Mouse (Mus musculus): Measurements from ENCODE around the gene Pdgfc.

Pdgfc gene

DNA sequence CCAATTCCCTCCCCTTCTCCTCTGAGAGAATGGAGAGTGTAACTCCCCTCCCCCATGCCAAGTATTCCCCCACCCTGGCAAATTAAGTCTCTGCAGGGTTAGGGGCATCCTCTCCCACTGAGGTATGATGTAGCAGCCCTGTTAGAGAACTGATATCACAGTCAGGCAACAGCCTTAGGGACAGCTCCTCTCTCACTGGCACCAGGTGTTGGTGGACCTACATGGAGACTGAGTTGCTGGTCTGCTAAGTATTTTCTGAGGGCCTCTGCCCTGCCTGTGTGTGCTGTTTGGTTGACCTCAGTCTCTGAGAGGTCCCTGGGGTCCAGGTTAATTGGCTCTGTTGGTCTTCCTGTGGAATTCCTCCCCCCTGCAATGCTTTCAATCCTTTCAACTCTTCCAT, 114.0 kb downstream of the Pdgfc start:
- no peak for DNase-seq (ENCODE audit: low read depth, low spot score)

DNA sequence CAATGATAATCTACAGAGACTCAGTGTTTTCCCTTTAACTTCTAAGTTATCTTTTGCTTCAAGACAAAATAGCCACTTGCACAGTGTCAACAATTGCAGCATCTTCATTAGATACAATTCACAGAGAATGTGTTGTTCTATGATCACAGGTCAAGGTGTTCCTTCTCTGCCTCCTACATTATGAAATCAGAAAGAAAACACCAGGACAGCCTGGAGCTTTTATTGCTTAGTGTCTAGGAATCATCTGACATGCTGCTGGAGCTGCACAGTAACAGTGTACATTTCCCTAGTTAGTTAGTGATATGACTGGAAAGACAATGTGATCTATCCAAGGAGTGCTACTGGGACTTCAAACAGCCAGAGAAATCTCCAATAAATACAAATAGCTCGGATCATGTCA, 118.2 kb downstream of the Pdgfc start:
- DNase-seq (ENCODE audit: low read depth, low spot score), result peak; percentile 5

DNA sequence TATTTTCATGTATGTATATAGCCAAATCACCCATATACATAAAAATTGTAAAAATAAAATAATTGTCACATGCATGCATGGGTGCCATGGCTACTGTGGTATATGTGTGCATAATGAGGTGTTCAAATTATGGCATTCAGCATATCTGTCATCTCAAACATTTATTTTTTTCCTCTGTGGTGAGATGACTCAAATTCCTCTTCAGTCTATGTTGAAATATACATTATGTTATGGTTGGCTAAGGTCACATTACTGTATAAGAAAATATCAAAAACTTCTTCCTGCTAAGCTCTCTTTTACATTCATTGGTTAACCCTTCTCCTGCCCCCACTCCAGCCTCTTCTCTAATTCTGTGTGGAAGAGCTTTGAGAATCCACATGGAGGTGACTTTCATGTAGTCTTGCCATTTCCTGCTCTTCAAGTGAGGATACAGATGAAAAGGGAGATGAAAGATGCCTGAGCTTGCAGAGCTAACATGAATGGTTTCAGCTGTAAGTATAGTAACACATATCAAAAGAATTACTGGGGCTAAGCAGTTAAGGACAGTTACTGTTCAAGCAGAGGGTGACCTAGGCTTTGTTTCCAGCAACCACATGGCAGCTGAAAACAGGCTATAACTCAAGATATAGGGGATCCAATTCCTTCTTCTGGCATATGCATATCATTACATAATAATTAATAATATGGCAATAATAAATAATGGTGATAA, 124.4 kb downstream of the Pdgfc start:
- DNase-seq (ENCODE audit: low read depth, low spot score), result no peak

DNA sequence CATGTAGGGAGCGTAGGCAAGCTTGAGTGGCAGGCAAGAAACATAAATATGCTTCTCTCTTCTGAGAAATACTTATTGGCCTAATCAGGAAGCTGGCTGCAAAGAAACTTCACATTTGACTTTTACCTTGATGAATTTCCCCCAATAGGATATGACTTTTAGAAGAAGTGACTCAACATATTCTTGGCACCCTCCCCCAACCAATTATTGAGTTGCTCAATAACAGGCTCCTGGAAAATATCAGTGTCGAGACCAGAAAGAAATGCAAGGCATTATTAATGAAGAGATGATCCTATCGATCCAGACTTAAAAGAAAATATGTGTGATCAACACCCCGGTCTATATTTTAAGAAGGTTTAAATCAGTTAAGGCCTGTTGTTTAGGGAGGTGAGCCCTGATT, 125.9 kb downstream of the Pdgfc start:
- DNase-seq (ENCODE audit: low read depth, low spot score), result no peak

DNA sequence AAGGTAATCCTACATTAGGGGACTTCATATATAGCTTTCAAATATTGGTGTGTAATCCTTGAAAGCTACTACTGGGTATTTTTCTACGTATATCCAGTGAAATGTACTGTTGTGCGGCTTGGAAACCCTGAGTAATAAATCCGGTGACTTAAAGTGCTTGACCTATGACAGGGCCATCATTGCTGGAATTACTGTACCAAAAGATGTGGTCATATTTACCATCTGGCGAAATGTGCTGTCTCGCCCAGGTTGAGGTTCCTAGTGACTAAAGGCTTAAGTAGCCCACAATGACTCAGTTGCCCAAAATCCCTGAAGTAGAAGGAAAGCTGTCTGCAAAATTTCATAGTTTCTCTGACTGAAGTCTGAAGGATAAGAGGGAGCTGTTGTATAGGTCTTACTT, 127.9 kb downstream of the Pdgfc start:
- DNase-seq (ENCODE audit: low read depth, low spot score), result no peak

DNA sequence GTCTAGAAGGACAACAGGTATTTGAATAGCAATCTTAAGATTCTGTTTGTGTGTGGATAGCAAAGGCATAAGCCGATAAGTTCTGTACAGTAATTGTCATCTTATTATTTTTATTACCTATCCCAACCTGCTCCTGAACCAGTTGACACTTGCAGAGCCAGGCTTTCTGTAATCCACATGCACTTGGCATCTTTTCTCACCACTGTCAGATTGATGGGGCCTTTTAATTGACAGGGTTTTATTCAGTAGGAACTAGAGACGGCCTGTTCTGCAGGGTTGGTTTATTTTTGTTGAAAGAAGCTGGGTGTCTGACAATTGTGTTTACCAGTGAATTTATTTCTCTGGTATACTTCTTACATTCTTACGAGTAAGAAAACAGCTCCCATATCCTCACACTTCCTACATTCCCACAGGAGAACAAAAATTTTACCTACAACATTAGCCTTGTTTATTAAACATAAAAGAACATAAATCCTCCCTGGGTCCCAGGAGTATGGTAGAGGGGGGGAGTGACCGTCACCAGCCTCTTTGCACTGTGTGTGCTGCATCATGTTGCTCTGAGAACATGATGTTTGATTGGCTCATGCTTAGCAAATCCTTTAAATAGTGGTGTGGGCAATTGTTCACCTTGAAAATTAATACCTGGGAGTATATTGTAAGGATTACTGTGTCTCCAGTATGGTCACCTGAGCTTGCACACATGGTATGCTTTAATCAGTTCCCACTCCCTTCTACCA, 134.0 kb downstream of the Pdgfc start:
- no peak for DNase-seq (ENCODE audit: low read depth, low spot score)

DNA sequence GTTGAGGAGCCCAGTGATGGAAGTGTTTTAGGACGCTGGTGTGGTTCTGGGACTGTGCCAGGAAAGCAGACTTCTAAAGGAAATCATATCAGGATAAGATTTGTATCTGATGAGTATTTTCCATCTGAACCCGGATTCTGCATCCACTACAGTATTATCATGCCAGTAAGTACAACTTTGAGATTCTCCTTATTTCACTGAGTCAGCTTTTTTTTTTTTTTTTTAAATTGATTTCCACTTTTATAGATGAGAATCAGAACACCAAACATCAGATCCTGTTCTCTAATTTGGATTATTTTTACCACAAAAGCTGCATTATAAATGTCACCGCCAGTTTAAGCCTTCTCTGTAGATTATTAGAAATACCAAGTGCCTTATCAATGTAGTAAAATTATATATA, 138.6 kb downstream of the Pdgfc start:
- DNase-seq (ENCODE audit: low read depth, low spot score), result no peak

DNA sequence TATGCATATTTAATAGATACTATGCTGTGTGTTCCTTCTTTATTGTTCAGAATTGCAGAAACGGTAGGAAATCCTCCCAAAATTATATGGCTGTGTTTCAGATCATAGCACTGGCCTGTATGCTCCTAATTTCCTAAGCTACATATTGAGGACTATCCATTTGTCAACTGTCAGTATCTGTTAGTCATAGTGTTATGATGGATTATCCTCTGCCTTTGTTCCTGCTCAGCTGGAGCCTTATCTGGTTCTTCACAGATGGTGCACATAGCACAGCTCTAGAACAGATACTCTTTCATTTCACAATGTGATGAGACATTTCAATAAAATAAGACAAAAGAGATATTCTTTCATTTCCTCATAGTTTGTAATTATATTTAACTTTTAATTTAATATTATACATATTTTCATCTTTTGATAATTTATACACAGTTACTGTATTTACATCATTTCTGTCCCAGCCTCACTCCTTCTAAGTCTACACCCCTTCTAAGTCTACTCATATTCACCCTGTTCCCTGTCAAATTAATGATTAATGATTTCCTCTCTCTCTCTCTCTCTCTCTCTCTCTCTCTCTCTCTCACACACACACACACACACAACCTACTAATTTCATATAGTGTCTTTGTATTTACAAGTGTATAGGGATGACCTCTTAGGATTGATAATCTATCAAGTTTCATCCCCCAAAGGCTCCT, 145.2 kb downstream of the Pdgfc start:
- peak; percentile 21 for DNase-seq (ENCODE audit: low read depth, low spot score)

DNA sequence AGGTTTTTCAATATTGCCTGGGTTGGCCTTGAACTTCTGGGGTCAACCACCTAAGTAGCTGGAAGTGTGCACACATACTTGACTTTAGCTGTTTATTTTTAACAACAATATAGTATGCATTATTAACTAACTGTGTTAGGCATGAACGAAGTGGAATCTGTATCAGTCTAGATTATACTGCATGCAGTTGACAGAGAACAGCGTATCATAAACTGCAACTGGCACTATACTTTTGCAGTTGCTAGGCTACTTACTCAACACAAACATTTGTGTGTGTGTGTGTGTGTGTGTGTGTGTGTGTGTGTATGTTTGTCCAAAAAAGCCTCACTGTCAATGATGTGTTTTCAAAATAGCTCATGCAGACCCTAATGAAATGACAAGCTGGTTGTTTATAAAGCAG, 160.7 kb downstream of the Pdgfc start:
- DNase-seq (ENCODE audit: low read depth, low spot score), result no peak

DNA sequence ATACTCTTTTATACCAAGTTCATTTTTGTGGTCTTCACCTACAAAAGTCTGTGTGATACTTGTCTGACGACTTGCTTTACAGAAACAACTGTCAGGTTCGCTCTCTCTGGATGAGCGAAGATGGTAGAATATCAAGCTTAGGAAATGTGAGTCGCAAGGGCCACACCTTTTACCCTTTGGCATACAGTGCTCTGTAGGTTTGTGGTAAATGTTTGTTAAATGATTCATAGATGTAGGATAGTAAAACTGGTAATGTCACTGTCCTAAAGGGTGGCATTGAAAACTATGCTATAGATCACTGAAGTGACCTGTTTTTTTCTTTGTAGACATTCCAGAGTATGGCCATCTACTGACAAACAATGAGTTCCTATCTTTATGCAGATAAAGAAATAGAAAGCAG, 161.4 kb downstream of the Pdgfc start:
- DNase-seq (ENCODE audit: low read depth, low spot score), result no peak

DNA sequence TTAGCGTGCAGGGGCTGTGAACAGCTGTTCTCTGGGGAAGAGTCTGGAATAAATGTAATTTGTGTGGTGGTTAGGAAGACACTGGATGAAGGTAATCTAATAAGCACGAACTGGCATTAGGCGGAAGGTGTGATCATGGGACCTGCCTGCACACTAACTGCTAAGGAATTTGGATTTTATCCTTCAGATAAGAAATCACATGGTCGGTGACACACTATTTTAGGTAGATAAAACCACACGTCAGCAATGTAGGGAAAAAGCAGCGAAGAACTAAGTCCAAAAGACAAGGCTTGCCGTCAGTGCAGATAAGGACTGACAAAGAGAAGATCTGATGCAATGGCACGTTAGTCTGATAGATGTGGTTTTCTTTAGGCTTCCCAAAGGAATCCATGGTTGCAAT, 164.4 kb downstream of the Pdgfc start:
- no peak for DNase-seq (ENCODE audit: low read depth, low spot score)

DNA sequence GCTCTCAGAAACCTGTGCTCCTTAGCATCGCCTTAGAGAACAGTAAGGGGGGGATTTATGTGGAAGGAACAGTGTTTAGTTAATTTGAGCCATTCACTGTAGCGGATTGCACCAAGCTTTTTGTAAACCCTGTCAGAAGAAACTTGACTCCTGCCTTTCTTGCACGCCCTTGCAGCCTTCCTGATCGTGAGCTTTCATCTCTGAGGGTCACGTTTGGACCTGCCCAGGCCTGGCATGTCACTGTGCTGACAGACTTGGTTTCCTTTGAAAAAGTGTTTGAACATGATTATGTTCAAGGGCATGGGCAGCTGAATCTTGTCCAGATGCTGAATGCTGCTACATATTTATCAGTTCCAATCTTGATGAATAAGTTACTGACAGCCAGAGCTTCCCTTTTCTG, 169.0 kb downstream of the Pdgfc start:
- no peak for DNase-seq (ENCODE audit: low read depth, low spot score)

DNA sequence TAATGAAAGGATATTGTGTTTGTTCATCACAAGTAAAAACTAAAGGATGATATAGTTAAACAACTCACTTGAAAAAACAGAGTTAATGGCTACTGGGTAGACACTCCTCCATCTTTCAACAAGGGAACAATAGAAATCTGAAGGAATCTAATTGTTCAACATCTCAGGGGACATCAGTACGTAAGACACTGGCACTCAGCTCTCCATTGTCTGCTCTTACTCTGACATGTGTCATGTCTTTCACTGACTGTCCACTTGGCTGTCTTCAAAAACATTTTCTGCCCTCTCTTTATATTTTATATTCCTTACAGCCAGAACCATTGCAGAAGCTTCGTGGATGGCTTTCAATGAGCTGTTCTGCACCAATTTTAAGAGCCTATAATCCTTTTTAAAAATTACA, 172.0 kb downstream of the Pdgfc start:
- DNase-seq (ENCODE audit: low read depth, low spot score), result peak; percentile 53

DNA sequence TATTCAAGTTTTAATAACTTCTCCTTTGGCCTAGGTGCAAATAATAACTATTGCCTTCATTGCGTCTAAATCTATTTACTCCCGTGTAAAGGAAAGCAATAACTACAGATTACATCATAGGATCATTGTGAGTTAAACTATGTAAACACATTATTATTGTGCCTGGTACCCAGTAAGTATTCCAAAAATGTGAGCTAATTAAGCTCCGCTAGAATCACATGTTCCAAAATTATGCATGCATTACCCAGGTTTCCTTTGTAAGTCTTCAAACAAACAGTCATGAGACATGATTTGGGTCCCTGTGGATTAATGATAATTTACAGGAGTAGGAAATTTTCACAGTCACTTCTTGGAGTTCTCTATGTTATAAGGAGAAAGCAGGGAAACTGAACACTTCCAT, 174.9 kb downstream of the Pdgfc start:
- DNase-seq (ENCODE audit: low read depth, low spot score), result no peak

DNA sequence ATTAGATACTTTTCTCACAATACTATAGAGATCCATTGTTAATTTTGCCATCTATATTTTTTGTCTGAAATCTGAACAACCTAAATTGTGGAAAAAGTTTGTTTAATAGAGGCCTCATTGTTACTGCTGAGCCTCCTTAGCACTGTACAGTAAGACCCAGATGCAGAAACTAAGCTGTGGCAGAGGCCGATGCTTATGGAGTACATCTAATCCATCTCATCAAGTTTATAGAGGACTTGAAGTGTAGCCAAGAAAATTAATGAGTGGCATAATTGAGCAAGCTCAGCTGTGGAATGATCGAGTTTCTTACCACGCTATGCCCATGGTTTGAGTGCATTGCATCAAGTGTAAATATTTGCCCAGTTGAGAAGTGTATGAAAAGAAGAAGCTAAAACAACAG, 175.4 kb downstream of the Pdgfc start:
- no peak for DNase-seq (ENCODE audit: low read depth, low spot score)

DNA sequence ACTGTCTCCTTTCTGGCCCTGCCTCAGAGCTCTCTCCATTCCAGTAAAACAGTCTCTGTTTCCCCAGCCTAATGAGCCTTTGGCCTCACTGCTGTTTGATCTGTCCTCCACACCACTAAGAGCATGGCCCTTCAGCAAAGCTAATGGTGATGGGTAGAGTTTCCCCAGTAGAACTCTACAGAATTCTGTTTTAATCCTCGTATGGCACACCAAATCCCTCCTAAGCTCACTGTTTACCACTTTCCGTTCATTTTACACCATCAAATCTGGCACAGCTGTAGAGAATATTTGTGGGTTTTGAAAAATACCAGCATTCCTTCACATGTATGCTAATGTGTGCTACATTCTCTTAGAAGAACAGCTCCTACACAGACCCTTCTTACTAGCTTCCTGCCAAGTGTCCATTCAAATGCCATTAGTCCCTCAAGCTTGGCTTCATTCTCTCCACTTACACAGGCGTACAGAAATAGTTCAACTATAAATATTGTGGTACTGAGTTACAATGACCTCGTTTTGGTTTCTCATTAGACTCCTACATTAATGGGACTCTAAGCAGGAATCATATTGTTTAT, 179.4 kb downstream of the Pdgfc start:
- DNase-seq (ENCODE audit: low read depth, low spot score), result no peak

DNA sequence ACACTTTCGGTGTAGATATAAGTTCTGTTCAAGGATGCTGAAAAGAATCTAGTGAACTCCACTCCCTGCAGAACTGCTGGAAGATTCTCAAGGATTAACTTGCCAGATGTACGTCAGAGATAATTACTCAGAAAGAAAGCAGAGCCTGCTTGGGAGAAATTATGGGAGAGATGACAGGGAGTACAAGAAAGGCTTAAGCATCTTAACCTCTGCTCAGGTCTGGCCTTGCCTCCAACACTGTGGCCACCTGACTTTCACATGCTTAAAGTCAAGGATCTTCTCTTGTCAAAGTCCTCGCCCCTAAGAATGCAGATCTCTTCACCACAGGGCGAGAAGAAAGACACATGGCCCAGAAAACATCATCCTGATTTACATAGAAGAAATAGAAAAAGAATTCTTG, 185.5 kb downstream of the Pdgfc start:
- no peak for DNase-seq (ENCODE audit: low read depth, low spot score)

DNA sequence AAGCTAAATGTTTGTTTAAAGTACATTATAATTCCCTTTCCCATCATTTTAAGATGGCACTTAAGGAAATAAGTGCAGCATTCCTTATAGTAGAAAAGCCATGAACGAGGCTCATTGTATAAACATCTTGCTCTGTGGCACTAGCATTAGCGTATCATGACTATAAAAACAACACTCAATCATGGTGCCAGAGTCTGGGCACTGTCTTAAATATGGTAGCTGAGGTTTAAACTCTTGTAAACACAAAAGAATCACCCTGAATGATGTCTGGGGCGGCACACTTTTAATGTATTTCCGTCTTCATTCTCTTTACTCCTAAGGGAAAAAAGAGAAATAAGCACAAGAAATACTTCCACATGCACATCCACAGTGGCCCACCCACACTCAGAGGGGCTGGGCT, 192.1 kb downstream of the Pdgfc start:
- no peak for DNase-seq (ENCODE audit: low read depth, low spot score)

DNA sequence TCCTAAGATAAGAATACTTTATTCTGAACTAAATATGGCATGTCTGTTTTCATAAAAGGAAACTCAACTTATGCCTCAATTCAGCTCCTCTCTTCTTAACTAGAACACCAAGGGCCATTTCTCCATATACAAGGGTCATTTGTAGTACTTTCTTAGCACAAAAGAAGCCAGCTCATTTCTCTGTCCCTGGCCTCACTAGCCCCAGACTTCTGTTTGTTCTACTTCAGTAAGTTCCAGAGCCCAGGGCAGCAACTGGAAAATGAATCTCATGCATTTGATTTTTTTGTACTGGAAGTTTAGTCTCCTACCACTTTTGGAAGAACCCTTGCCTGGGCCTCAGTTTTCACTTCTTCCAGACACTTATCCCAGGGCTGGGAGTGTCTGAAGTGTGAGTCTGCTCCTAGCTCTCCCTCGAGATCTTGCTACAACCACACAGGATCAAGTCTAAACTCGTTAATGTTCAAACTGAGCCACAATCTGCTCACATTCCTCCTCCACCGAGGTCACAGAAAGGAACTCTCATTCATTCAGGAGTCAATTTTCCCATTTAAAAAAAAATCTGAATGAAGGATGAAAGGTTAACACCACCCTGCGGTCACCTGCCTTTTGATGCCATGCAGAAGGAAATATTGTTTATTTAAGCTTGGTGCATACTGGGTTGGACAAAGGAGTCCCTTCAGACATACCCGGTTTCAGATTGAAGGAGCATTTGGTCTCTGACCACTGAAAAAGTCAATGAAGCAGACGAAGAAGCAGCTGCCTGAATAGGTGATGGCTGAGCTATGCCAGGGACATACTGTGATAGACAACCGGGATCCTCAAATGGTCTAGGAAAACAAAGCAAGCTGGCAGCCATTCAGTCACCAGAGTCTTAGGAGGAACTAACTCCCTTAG, 206.7 kb downstream of the Pdgfc start:
- DNase-seq (ENCODE audit: low read depth, low spot score), result no peak

DNA sequence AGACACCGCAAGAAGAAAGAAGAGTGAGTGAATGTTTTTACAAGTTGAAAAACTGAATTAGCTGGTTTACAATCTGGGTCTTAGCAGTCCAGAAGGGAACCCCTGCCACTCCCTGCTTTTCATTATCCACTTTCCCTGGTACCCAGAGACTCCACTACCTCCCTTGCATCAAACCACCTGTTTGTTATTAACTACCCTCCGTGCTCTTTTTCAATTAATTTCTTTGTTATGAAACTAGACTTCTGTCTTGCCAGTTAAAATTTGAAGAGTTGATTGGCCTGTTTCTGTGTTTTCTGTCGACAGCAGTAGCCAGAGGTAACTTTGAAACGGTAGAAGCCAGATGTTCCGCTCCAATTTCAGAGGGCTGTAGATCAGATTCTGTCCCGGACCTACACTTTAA, 207.4 kb downstream of the Pdgfc start:
- DNase-seq (ENCODE audit: low read depth, low spot score), result no peak

DNA sequence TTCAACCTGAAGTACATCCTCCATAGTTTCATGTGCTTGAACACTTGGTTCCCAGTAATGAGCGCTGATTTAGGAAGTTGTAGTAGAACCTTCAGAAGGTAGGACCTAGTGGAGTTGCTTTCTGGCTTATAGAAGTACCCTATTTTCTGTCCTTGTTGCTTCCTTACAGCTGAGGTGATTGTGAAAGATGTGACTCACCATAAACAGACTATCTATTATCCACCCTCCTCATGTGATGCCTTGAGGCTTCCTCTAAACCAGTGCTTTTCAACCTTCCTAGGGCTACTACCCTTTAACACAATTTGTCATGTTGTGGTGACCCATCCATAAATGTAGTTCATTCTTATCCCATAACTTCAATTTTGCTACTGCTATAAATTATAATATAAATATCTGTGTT, 226.6 kb downstream of the Pdgfc start:
- no peak for DNase-seq (ENCODE audit: low read depth, low spot score)

Data from brain, adult 2 months (tissue).